Mouse (Mus musculus): Measurements from ENCODE around the gene Gpc5. TPM values are rescaled to one million over a fixed set of nuclear protein-coding genes. Genes with fewer than 3 reads are reported as not detected.

Gene Gpc5
- total RNA-seq, 1 experiment from 2014 or later, result not detected

- no peak for ATAC-seq (replicated peaks; ENCODE audit: insufficient number of reproducible peaks, low FRiP score, low TSS enrichment, poor library complexity, severe bottlenecking)
These were observed 232.2 kb downstream of the Gpc5 start for GRCm38 (mm10) chr14:115324247-115324646.

GRCm38 (mm10) chr14:115326426-115326825, 234.4 kb downstream of the Gpc5 start:
- ATAC-seq (replicated peaks; ENCODE audit: insufficient number of reproducible peaks, low FRiP score, low TSS enrichment, poor library complexity, severe bottlenecking), result no peak

- ATAC-seq (replicated peaks; ENCODE audit: insufficient number of reproducible peaks, low FRiP score, low TSS enrichment, poor library complexity, severe bottlenecking), result no peak
These were observed 247.1 kb downstream of the Gpc5 start for GRCm38 (mm10) chr14:115339084-115339483.

GRCm38 (mm10) chr14:115342597-115342996, 250.6 kb downstream of the Gpc5 start:
- ATAC-seq (replicated peaks; ENCODE audit: insufficient number of reproducible peaks, low FRiP score, low TSS enrichment, poor library complexity, severe bottlenecking), result no peak

GRCm38 (mm10) chr14:115349448-115349847, 257.4 kb downstream of the Gpc5 start:
- ATAC-seq (replicated peaks; ENCODE audit: insufficient number of reproducible peaks, low FRiP score, low TSS enrichment, poor library complexity, severe bottlenecking), result no peak

- ATAC-seq (replicated peaks; ENCODE audit: insufficient number of reproducible peaks, low FRiP score, low TSS enrichment, poor library complexity, severe bottlenecking), result no peak
These were observed 273.4 kb downstream of the Gpc5 start for GRCm38 (mm10) chr14:115365320-115365935.

- ATAC-seq (replicated peaks; ENCODE audit: insufficient number of reproducible peaks, low FRiP score, low TSS enrichment, poor library complexity, severe bottlenecking), result no peak
These were observed 277.7 kb downstream of the Gpc5 start for GRCm38 (mm10) chr14:115369611-115370167.

GRCm38 (mm10) chr14:115371131-115371530, 279.1 kb downstream of the Gpc5 start:
- no peak for ATAC-seq (replicated peaks; ENCODE audit: insufficient number of reproducible peaks, low FRiP score, low TSS enrichment, poor library complexity, severe bottlenecking)

GRCm38 (mm10) chr14:115391831-115392230, 299.8 kb downstream of the Gpc5 start:
- ATAC-seq (replicated peaks; ENCODE audit: insufficient number of reproducible peaks, low FRiP score, low TSS enrichment, poor library complexity, severe bottlenecking), result no peak

- no peak for ATAC-seq (replicated peaks; ENCODE audit: insufficient number of reproducible peaks, low FRiP score, low TSS enrichment, poor library complexity, severe bottlenecking)
These were observed 301.0 kb downstream of the Gpc5 start for GRCm38 (mm10) chr14:115392894-115393524.

- no peak for ATAC-seq (replicated peaks; ENCODE audit: insufficient number of reproducible peaks, low FRiP score, low TSS enrichment, poor library complexity, severe bottlenecking)
These were observed 314.6 kb downstream of the Gpc5 start for GRCm38 (mm10) chr14:115406596-115406995.

- ATAC-seq (replicated peaks; ENCODE audit: insufficient number of reproducible peaks, low FRiP score, low TSS enrichment, poor library complexity, severe bottlenecking), result no peak
These were observed 315.4 kb downstream of the Gpc5 start for GRCm38 (mm10) chr14:115407309-115407930.

- ATAC-seq (replicated peaks; ENCODE audit: insufficient number of reproducible peaks, low FRiP score, low TSS enrichment, poor library complexity, severe bottlenecking), result no peak
These were observed 318.9 kb downstream of the Gpc5 start for GRCm38 (mm10) chr14:115410881-115411280.

GRCm38 (mm10) chr14:115411513-115412174, 319.6 kb downstream of the Gpc5 start:
- no peak for ATAC-seq (replicated peaks; ENCODE audit: insufficient number of reproducible peaks, low FRiP score, low TSS enrichment, poor library complexity, severe bottlenecking)

- no peak for ATAC-seq (replicated peaks; ENCODE audit: insufficient number of reproducible peaks, low FRiP score, low TSS enrichment, poor library complexity, severe bottlenecking)
These were observed 320.8 kb downstream of the Gpc5 start for GRCm38 (mm10) chr14:115412821-115413220.

- no peak for ATAC-seq (replicated peaks; ENCODE audit: insufficient number of reproducible peaks, low FRiP score, low TSS enrichment, poor library complexity, severe bottlenecking)
These were observed 321.4 kb downstream of the Gpc5 start for GRCm38 (mm10) chr14:115413429-115413828.

- no peak for ATAC-seq (replicated peaks; ENCODE audit: insufficient number of reproducible peaks, low FRiP score, low TSS enrichment, poor library complexity, severe bottlenecking)
These were observed 322.5 kb downstream of the Gpc5 start for GRCm38 (mm10) chr14:115414545-115414944.

- ATAC-seq (replicated peaks; ENCODE audit: insufficient number of reproducible peaks, low FRiP score, low TSS enrichment, poor library complexity, severe bottlenecking), result no peak
These were observed 340.0 kb downstream of the Gpc5 start for GRCm38 (mm10) chr14:115431967-115432366.

- ATAC-seq (replicated peaks; ENCODE audit: insufficient number of reproducible peaks, low FRiP score, low TSS enrichment, poor library complexity, severe bottlenecking), result no peak
These were observed 340.4 kb downstream of the Gpc5 start for GRCm38 (mm10) chr14:115432368-115432767.

Data from monocyte, adult 5-6 weeks (primary cell).